Mouse (Mus musculus): ENCODE results near the gene Zdhhc19.
A peak's percentile ranks its signal among the peaks of the same experiment; 100 is the strongest.

GRCm38 (mm10) chr16:32457589-32458386, 38.3 kb upstream of the Zdhhc19 start:
- peak; percentile 8 for TF ChIP-seq CTCF (IDR thresholded peaks at IDR 0.05; ENCODE audit: control insufficient read depth, insufficient read depth, insufficient read length)
- TF ChIP-seq USF1 (IDR thresholded peaks at IDR 0.05; ENCODE audit: low read depth), result no peak
- TF ChIP-seq MYOD1 (IDR thresholded peaks at IDR 0.05; ENCODE audit: control insufficient read depth, insufficient read length, low read depth), result no peak
- TF ChIP-seq FOSL1 (IDR thresholded peaks at IDR 0.05; ENCODE audit: insufficient read depth, low read length, poor library complexity, severe bottlenecking), result no peak
- TF ChIP-seq MYOG (IDR thresholded peaks at IDR 0.05; ENCODE audit: control insufficient read depth, extremely low read depth, insufficient read length), result no peak
